Mouse (Mus musculus): ENCODE data around the gene Amot. TPM values are rescaled to one million over a fixed set of nuclear protein-coding genes. Genes with fewer than 3 reads are reported as not detected.

Amot gene
- polyA plus RNA-seq, 1 experiment: 1.7 TPM

GRCm38 (mm10) chrX:145495381-145495780 is 9.6 kb downstream of the Amot start:
- no peak for TF ChIP-seq GATA1 (IDR thresholded peaks at IDR 0.05; ENCODE audit: low read length)

- TF ChIP-seq GATA1 (IDR thresholded peaks at IDR 0.05; ENCODE audit: low read length): no peak
Observed at GRCm38 (mm10) chrX:145490821-145491220, 14.2 kb downstream of the Amot start.

GRCm38 (mm10) chrX:145490417-145490816 is 14.6 kb downstream of the Amot start:
- no peak for TF ChIP-seq GATA1 (IDR thresholded peaks at IDR 0.05; ENCODE audit: low read length)

GRCm38 (mm10) chrX:145489950-145490349 is 15.0 kb downstream of the Amot start:
- no peak for TF ChIP-seq GATA1 (IDR thresholded peaks at IDR 0.05; ENCODE audit: low read length)

GRCm38 (mm10) chrX:145485495-145485894 is 19.5 kb downstream of the Amot start:
- no peak for TF ChIP-seq GATA1 (IDR thresholded peaks at IDR 0.05; ENCODE audit: low read length)

- no peak for TF ChIP-seq GATA1 (IDR thresholded peaks at IDR 0.05; ENCODE audit: low read length)
Observed at GRCm38 (mm10) chrX:145483486-145484055, 21.4 kb downstream of the Amot start.

- no peak for TF ChIP-seq GATA1 (IDR thresholded peaks at IDR 0.05; ENCODE audit: low read length)
Observed at GRCm38 (mm10) chrX:145482383-145482782, 22.6 kb downstream of the Amot start.

- TF ChIP-seq GATA1 (IDR thresholded peaks at IDR 0.05; ENCODE audit: low read length): no peak
Observed at GRCm38 (mm10) chrX:145479942-145480341, 25.0 kb downstream of the Amot start.

- TF ChIP-seq GATA1 (IDR thresholded peaks at IDR 0.05; ENCODE audit: low read length): no peak
Observed at GRCm38 (mm10) chrX:145477725-145478194, 27.2 kb downstream of the Amot start.

- TF ChIP-seq GATA1 (IDR thresholded peaks at IDR 0.05; ENCODE audit: low read length): no peak
Observed at GRCm38 (mm10) chrX:145477003-145477724, 27.8 kb downstream of the Amot start.

GRCm38 (mm10) chrX:145468264-145468663 is 36.7 kb downstream of the Amot start:
- no peak for TF ChIP-seq GATA1 (IDR thresholded peaks at IDR 0.05; ENCODE audit: low read length)

GRCm38 (mm10) chrX:145463524-145463923 is 41.5 kb downstream of the Amot start:
- TF ChIP-seq GATA1 (IDR thresholded peaks at IDR 0.05; ENCODE audit: low read length): no peak

- TF ChIP-seq GATA1 (IDR thresholded peaks at IDR 0.05; ENCODE audit: low read length): no peak
Observed at GRCm38 (mm10) chrX:145461339-145461738, 43.6 kb downstream of the Amot start.

- no peak for TF ChIP-seq GATA1 (IDR thresholded peaks at IDR 0.05; ENCODE audit: low read length)
Observed at GRCm38 (mm10) chrX:145456251-145456650, 48.7 kb downstream of the Amot start.

- no peak for TF ChIP-seq GATA1 (IDR thresholded peaks at IDR 0.05; ENCODE audit: low read length)
Observed at GRCm38 (mm10) chrX:145455629-145456028, 49.4 kb downstream of the Amot start.

- no peak for TF ChIP-seq GATA1 (IDR thresholded peaks at IDR 0.05; ENCODE audit: low read length)
Observed at GRCm38 (mm10) chrX:145454828-145455227, 50.2 kb downstream of the Amot start.

GRCm38 (mm10) chrX:145441526-145441925 is 63.5 kb downstream of the Amot start:
- no peak for TF ChIP-seq GATA1 (IDR thresholded peaks at IDR 0.05; ENCODE audit: low read length)
